Mouse (Mus musculus): ENCODE measurements around the gene Serpinb1a.

Serpinb1a gene

DNA sequence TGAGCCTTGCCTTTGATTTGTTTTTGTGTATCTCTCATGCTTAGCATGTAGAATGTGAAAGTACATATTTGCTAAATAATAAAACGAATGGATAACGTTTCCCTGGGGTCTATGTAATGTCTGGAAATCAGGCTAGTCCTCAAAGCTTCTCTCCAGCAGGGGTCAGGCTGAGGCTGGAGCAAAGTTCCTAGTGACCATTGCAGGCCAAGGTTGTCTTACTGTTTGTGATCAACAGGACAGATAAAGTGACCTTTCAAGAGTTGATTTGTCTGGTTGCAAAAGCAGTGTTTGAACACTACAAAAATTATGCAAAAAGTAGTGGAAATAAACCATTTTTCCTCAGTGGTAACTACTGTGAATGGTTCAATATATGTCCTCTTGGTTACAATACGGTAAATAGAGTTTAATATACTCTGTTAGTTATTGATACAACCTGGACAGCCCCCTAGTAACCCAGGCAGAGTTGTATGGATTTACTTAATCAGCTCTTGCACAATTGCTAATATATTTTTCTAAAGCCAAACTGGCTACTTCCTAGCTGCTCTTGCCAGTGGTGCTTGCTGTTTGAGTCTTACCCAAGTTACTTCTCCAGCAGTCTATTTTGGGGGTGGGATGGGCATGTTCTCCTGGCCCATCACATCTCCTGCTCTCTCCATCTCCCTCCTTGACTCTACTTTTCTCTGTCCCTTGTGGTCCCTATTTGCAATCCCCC lies 23.7 kb downstream of the Serpinb1a start:
- no peaks in the 10 kb centered on the region for H3K27me3 ChIP-seq (ENCODE audit: control insufficient read depth, insufficient read depth, low read length, poor library complexity, severe bottlenecking)
- DNase-seq (ENCODE audit: low read depth, low spot score): no peak
- H3K36me3 ChIP-seq (ENCODE audit: control insufficient read depth, insufficient read depth, low read length, poor library complexity, severe bottlenecking): no peaks in the 10 kb centered on the region

DNA sequence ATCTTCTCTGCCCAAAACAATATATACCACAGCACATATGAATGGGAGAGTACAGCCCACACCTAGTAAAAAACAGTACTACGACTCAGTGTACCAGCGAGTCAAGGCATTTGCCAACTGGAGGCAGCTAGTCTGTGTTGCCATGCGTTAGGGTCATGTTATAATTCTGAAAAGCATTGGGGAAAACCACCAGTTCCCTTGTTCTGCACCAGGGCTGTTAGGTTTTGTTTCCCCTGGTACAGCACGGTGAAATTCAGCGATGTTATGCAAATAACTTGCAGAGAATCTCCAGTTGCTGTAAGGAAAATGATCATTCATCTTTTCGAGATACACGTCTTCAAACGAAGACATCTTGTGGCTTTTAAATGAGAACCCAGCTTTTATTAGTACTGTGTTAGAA lies 25.4 kb downstream of the Serpinb1a start:
- no peaks in the 10 kb centered on the region for H3K36me3 ChIP-seq (ENCODE audit: control insufficient read depth, insufficient read depth, low read length, poor library complexity, severe bottlenecking)
- DNase-seq (ENCODE audit: low read depth, low spot score): peak; percentile 48
- H3K27me3 ChIP-seq (ENCODE audit: control insufficient read depth, insufficient read depth, low read length, poor library complexity, severe bottlenecking): no peaks in the 10 kb centered on the region

GRCm38 (mm10) chr13:32824377-32825330 lies 26.3 kb downstream of the Serpinb1a start:
- H3K36me3 ChIP-seq (ENCODE audit: control insufficient read depth, insufficient read depth, low read length, poor library complexity, severe bottlenecking): no peaks in the 10 kb centered on the region
- no peaks in the 10 kb centered on the region for H3K27me3 ChIP-seq (ENCODE audit: control insufficient read depth, insufficient read depth, low read length, poor library complexity, severe bottlenecking)
- DNase-seq (ENCODE audit: low read depth, low spot score): no peak

- H3K36me3 ChIP-seq (ENCODE audit: control insufficient read depth, insufficient read depth, low read length, poor library complexity, severe bottlenecking): peaks cover under 1% of the 10 kb centered on the region
- no peak for DNase-seq (ENCODE audit: low read depth, low spot score)
- H3K27me3 ChIP-seq (ENCODE audit: control insufficient read depth, insufficient read depth, low read length, poor library complexity, severe bottlenecking): no peaks in the 10 kb centered on the region
These were observed 27.9 kb downstream of the Serpinb1a start for GRCm38 (mm10) chr13:32823126-32823525.

DNA sequence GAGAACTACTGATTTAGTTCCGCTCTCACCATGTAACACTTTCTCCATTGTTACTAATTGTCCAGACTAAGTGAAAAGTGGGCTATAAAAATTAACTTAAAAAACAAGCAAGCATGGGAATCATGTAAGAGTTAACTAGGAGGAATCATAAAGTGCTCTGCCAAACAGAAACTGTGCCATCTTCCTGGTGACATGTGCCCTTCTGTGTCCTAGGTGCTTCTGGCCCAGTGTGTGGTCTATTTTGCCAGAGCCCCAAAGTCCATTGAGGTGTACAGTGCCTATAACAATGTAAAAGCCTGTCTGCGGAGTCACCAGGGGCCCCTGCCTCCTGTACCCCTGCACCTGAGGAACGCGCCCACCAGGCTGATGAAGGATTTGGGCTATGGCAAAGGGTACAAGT lies 29.3 kb downstream of the Serpinb1a start:
- Histone ChIP-seq H3K36me3 (ENCODE audit: control insufficient read depth, insufficient read depth, low read length, poor library complexity, severe bottlenecking) (peaks cover 7% of the 10 kb centered on the region), H3K27me3 (ENCODE audit: control insufficient read depth, insufficient read depth, low read length, poor library complexity, severe bottlenecking) (no peaks in the 10 kb centered on the region)
- no peak for DNase-seq (ENCODE audit: low read depth, low spot score)

- no peak for DNase-seq (ENCODE audit: low read depth, low spot score)
- Histone ChIP-seq H3K27me3 (ENCODE audit: control insufficient read depth, insufficient read depth, low read length, poor library complexity, severe bottlenecking) (no peaks in the 10 kb centered on the region), H3K36me3 (ENCODE audit: control insufficient read depth, insufficient read depth, low read length, poor library complexity, severe bottlenecking) (peaks cover 10% of the 10 kb centered on the region)
These were observed 31.1 kb downstream of the Serpinb1a start for GRCm38 (mm10) chr13:32819926-32820325.

DNA sequence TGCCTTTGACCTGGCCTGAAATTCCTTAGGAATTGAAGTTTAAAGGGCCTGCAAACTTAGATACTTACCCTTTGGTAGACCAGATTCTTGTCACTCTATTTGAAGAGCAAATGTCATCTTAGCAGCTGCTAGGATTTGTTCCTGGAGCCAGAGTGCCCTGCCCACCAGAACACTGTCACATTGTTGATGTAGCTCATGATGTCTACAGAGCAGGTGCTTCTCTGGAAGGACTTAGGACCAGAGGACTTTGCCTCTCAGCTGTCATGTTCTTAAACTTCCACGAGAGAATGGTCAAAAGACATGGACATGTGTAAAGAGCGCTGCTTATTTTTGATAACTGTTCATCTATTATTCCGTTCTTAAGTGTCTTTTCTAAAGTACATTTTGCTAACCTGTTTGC lies 31.7 kb downstream of the Serpinb1a start:
- Histone ChIP-seq H3K27me3 (ENCODE audit: control insufficient read depth, insufficient read depth, low read length, poor library complexity, severe bottlenecking) (no peaks in the 10 kb centered on the region), H3K36me3 (ENCODE audit: control insufficient read depth, insufficient read depth, low read length, poor library complexity, severe bottlenecking) (peaks cover 10% of the 10 kb centered on the region)
- no peak for DNase-seq (ENCODE audit: low read depth, low spot score)

DNA sequence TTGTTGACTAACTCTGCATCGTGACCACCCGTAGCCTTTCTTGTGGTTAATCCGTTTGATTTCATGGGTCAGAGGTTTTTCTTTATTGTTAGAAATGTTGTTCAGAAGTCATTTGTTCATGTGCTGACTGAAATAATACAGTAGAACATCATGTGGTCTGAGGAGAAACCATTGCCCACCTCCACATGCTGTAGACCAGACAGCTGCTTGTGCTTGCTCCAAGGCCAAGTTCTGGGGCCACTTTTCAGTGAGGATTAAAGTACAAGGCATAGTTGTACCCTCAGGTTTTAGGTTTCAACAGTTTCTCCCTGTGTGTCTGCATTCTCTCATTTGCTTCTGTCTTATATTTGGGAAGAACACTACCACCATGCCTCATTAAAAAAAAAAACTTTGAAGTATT lies 43.4 kb downstream of the Serpinb1a start:
- DNase-seq (ENCODE audit: low read depth, low spot score): no peak
- Histone ChIP-seq H3K27me3 (ENCODE audit: control insufficient read depth, insufficient read depth, low read length, poor library complexity, severe bottlenecking) (no peaks in the 10 kb centered on the region), H3K36me3 (ENCODE audit: control insufficient read depth, insufficient read depth, low read length, poor library complexity, severe bottlenecking) (peaks cover 12% of the 10 kb centered on the region; the same call in 1 of the 2 replicates)

DNA sequence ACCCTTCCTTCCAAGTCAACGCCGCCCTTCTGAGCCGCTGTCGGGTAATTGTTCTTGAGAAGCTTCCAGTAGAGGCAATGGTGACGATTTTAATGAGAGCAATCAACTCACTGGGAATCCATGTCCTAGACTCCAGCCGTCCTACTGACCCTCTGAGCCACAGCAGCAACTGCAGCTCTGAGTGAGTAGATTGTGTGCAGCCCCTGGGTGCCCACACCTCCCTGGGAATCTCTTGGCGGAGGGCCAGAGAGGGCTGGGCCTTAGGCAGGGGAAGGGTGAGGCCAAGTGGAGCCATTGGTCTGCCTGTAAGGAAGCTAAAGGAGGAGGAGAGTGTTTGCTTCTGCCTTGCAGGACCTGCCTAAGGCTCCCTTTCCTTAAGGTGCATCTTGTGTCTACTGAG lies 44.2 kb downstream of the Serpinb1a start:
- DNase-seq (ENCODE audit: low read depth, low spot score): no peak
- H3K27me3 ChIP-seq (ENCODE audit: control insufficient read depth, insufficient read depth, low read length, poor library complexity, severe bottlenecking): no peaks in the 10 kb centered on the region
- H3K36me3 ChIP-seq (ENCODE audit: control insufficient read depth, insufficient read depth, low read length, poor library complexity, severe bottlenecking): peaks cover 12% of the 10 kb centered on the region; the same call in 1 of the 2 replicates

DNA sequence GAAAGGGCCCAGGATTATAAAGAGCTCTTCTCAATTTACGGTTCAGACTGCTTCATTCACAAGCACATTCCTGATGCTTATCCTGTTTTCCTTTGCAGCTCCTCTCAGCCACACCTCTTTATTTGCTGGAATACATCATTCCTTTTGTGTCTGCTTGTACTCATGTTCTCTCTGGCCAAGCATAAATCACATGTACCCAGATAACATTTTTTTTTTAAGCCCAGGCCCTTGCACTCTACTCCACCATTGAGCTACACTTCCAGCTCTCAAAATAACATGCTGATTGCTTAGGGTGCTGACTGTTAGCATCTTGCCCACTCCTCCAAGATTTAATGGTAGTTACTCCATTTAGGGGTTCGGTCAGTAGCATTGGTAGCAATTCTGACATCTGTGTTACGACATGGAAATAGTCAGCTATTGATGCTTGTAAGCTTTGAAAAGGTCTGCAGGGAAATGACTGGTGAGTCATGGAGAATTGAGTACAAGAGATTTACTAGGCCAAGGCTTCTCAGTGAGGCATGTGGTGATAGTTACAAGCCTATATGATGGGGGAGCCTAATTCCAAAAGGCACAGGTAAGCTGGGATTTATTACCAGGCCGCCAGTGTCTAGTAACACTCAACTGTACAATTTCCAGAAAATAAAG lies 47.2 kb downstream of the Serpinb1a start:
- Histone ChIP-seq H3K27me3 (ENCODE audit: control insufficient read depth, insufficient read depth, low read length, poor library complexity, severe bottlenecking) (no peaks in the 10 kb centered on the region), H3K36me3 (ENCODE audit: control insufficient read depth, insufficient read depth, low read length, poor library complexity, severe bottlenecking) (peaks cover 8% of the 10 kb centered on the region; the same call in 1 of the 2 replicates)
- DNase-seq (ENCODE audit: low read depth, low spot score): no peak

DNA sequence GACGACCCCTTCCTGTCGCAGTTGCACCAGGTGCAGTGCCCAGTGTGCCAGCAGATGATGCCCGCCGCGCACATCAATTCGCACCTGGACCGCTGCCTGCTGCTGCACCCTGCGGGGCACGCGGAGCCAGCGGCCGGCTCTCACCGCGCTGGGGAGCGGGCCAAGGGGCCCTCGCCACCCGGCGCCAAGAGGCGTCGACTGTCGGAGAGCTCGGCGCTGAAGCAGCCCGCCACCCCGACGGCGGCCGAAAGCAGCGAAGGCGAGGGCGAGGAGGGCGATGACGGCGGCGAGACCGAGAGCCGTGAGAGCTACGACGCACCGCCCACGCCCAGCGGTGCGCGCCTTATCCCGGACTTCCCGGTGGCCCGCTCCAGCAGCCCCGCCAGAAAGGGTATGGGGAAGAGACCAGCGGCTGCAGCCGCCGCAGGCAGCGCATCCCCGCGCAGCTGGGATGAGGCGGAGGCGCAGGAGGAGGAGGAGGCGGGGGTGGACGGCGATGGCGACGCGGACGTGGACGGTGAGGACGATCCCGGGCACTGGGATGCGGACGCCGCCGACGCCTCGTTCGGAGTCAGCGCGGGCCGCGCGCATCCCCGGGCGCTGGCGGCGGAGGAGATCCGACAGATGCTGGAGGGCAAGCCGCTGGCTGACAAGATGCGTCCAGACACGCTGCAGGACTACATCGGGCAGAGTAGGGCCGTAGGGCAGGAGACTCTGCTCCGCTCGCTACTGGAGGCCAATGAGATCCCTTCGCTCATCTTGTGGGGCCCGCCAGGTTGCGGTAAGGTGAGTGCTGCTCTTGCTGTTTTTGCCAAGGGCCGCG lies 48.5 kb downstream of the Serpinb1a start, which contains the start of gene D930007J09Rik:
TSS of gene D930007J09Rik (minus strand) at position 591 of the 823 bp plus-strand sequence.
- Histone ChIP-seq H3K27me3 (ENCODE audit: control insufficient read depth, insufficient read depth, low read length, poor library complexity, severe bottlenecking) (no peaks in the 10 kb centered on the region), H3K36me3 (ENCODE audit: control insufficient read depth, insufficient read depth, low read length, poor library complexity, severe bottlenecking) (peaks cover 8% of the 10 kb centered on the region; the same call in 1 of the 2 replicates)
- DNase-seq (ENCODE audit: low read depth, low spot score): peak; percentile 33

GRCm38 (mm10) chr13:32801693-32802221 lies 49.2 kb downstream of the Serpinb1a start, which contains the start of gene Wrnip1:
Wrnip1 (plus strand) TSS chr13:32802038.
- H3K36me3 ChIP-seq (ENCODE audit: control insufficient read depth, insufficient read depth, low read length, poor library complexity, severe bottlenecking): 0 out of 2 replicates have a peak, but pooled peaks cover 5% of the 10 kb centered on the region

DNA sequence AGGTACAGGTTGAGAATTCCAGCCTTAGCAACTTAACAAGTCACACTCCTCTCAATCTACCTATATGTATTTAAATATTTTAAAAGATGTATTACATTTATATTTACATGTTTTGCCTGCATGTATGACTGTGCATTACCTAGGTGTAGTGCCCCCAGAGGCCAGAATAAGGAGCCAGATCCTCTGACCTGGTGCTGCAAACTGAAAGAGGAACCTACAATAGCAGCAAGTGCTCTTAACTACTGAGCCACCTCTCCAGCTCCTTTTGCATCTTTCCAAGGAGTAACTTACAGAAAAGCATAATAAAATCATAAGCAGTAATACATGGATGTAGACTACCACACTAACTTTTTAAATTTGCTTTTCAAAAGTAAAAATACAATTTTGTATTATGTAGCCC lies 50.1 kb downstream of the Serpinb1a start:
- no peaks in the 10 kb centered on the region for H3K36me3 ChIP-seq (ENCODE audit: control insufficient read depth, insufficient read depth, low read length, poor library complexity, severe bottlenecking)
- H3K27me3 ChIP-seq (ENCODE audit: control insufficient read depth, insufficient read depth, low read length, poor library complexity, severe bottlenecking): no peaks in the 10 kb centered on the region
- DNase-seq (ENCODE audit: low read depth, low spot score): peak; percentile 83

More at GRCm38 (mm10) chr13:32801693-32802221, 49.2 kb downstream of the Serpinb1a start, which contains the start of gene Wrnip1:
- no peaks in the 10 kb centered on the region for H3K27me3 ChIP-seq (ENCODE audit: control insufficient read depth, insufficient read depth, low read length, poor library complexity, severe bottlenecking)
- DNase-seq (ENCODE audit: low read depth, low spot score): peak; percentile 96
